Mouse (Mus musculus): ENCODE data around the gene Sptb.

Sptb gene

DNA sequence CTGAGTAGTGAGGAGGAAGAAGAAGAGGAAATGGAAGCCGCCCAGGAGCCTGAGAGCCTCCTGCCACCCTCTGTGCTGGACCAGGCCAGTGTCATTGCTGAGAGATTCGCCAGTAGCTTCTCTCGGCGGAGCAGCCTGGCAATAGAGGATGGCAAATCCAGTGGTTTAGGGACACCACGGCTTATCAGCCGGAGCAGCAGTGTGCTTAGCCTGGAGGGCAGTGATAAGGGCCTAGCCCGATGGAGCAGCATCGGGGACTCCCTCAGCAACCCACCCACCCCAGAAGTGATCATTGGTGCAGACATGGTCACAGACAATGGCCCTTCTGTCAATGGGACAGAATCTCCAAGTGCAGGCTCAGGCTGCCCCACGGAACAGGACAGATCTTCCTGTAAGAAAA is 134.3 kb downstream of the Sptb start:
- no peak for ATAC-seq (ENCODE audit: low TSS enrichment)

DNA sequence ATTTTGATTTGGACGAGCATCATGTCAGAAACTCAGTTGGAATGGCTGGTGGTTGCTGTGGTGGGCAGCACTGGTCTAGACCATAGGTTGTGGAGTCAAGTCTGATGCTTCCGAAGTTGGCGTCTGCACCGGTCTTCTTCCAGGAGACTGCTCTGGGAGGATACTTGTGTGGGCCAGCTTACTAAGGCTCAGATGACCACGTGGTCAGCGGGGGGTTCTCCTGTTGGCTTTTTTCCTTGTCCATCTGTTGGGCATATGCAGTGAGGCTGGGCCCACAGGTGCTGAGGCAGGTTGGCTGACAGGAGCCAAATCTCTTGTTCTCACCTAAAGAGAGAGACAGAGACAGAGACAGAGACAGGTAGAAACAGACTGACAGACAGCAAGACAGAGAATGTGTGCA is 135.5 kb downstream of the Sptb start:
- ATAC-seq (ENCODE audit: low TSS enrichment) = no peak

DNA sequence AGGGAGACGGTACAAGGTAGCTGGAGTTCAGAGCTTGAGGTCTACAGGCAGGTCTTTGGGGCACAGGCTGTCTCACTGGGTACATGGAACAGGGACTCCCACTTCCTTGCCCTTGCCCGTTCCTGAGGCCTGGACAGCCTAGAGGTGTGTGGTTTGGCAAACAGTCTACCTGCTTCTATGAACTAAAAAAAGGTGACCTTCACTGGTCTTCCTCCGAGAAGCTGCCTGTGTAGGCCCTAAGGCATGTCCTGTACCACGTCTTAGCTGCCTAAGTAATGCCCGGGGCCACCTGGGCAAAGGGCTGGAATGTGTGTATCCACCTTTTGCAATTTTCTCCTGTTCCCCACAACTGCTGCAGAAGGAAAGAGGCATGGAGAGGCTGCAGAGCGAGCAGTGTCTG is 137.0 kb downstream of the Sptb start:
- no peak for ATAC-seq (ENCODE audit: low TSS enrichment)

DNA sequence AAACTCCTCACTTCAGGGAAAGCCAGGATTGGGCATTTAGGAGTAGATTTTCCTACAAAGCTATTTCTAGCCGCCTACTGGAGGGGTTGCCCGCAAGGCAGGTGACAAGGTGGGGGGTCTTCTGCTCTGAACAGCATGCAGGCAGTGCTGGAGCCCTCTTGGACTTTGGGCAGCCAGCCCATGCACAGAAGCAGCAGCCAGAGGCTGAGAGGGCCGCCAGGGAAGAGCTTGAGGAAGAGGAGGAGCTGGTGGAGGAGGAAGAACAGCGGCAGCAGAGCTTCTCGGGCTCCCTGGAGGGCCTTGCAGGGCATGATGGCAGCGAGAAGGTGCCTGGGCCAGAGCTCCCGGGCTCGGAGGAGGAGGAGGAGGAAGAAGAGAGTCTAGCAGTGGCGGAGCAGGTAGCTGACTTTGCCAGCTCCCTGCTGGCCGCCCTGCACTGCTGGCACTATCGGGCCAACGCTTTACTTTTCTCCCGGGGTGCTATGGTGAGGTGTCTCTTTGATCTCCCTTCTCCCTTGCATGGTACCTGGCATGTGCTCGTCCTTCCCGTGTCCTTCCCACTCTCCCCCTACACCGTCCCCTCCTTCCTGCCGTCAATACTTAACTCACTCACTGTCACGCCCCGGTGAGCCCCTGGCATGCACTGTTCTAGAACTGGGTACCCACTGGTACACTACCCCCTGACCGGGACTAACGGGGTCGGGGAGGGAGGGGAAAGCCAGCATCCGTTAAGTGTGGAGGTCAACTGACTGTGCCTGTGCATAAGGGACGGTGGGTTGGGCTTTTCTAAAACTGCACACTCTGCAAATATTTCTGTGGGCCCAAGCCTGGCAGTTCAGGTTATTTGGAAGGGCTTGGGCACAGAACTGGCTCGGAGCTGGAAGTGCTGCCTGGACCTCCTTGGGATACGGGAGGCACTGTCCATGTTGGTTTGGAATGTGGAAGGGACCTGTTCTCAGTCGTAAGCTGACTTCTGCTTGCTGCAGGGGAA is 137.8 kb downstream of the Sptb start:
- no peak for ATAC-seq (ENCODE audit: low TSS enrichment)

DNA sequence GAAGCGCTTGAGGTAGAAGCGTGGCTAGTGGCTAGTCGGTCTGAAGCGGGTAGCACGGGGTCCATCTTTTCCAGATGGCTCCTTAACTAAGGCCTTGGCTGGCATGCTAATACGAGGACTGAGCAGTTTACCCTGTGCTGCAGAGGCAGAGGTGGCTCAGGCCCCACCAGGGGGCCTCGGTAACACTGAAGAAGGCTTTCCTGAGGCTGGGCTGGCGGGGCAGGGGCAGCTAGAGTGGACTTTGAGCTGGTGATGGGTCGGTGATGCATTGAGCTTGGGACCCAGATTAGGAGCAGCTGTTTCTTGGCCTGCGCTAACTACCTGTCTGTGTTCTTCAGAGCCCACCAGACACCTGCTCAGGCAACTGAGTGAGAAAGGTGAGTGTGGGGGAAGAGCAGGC is 139.1 kb downstream of the Sptb start:
- no peak for ATAC-seq (ENCODE audit: low TSS enrichment)

DNA sequence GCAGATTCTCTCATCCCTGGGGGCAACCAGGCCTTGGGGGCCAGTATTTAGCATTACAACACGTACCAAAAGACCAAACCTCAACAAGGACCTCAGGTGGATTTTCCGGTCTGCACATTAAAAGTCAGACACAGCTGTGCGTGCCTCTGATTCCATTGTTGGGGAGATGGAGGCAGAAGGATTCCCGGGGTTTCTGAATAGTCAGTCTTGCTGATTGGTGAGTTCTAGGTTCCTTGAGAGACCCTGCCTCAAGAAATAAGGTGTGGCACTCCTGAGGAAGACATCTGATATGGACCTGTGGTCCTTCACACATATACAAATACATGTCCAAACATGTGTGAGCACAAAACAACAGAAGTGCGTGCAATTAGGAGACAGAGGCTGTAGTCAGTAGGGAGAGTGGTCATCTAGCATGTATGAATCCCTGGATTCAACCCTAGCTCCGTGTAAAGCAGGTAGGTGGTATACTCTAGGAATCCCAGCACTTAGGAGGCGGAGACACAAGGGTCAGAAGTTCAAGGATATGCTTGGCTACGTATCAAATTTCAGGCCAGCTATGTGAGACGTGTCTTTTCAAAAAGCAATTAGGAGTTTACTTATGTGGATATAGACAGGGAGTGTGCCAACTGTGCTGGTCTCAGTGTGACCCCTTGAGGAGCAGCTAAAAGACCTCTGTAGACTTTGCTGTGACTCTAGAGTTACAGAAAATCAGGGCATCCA is 140.0 kb downstream of the Sptb start:
- no peak for ATAC-seq (ENCODE audit: low TSS enrichment)

DNA sequence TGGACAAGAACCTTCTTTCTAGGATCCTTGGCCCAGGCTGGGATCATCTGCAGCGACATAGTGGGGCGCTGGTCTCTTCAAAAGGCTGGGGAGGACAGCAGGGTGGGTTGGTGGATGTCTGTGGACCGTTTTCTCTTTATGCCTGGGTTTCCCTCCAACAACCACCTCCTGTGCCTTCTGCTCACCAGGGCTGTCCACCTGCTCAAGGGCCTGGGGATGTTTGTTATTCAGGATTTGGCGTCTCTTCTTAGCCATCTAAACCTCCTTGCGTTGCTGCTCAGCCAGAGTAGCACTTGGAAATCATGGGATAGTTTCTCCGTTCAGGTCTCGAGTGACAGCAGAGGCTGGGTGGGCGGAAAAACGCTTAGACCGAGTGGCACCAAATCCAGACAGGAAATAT is 144.1 kb downstream of the Sptb start:
- peak; percentile 38; the same call in 1 of the 2 replicates for ATAC-seq (ENCODE audit: low TSS enrichment)

DNA sequence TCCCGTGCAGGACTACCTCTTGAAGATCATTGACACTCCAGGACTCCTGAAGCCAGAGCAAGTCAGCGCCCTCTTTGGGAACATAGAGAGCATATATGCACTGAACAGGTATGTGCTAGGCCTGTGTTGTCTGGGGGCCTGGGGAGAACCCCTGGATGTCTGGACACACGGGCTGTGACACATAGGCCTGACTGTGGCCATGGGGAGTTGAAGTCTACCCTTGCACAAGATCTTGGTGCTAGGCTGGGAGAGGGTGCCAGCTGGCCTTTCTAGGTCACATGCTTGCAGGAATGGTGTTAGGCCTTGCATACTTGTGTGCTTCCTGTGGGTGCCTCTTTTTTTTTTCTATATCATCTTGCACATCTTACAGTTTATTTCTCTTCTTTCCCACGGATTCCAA is 148.2 kb downstream of the Sptb start:
- no peak for ATAC-seq (ENCODE audit: low TSS enrichment)

DNA sequence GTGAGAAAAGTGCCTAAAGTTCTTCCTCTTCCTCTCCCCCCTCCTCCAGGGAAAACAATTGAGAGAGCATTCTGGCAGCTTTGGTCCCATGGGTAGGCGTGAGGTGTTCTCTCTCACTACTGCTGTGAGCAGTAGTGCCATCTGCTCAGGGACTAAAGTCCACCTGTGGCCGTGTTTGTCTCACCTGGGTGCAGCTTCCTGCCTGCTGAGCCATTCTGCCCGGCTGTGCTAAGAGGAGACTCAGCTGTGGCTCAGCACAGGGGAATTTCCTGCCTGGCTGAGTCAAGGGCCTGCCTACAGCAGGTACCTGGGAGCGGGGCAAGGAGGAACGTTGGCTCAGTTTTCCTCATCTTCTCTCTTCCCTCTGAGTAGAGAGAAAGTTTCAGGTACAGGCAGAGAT is 152.1 kb downstream of the Sptb start:
- no peak for ATAC-seq (ENCODE audit: low TSS enrichment)

DNA sequence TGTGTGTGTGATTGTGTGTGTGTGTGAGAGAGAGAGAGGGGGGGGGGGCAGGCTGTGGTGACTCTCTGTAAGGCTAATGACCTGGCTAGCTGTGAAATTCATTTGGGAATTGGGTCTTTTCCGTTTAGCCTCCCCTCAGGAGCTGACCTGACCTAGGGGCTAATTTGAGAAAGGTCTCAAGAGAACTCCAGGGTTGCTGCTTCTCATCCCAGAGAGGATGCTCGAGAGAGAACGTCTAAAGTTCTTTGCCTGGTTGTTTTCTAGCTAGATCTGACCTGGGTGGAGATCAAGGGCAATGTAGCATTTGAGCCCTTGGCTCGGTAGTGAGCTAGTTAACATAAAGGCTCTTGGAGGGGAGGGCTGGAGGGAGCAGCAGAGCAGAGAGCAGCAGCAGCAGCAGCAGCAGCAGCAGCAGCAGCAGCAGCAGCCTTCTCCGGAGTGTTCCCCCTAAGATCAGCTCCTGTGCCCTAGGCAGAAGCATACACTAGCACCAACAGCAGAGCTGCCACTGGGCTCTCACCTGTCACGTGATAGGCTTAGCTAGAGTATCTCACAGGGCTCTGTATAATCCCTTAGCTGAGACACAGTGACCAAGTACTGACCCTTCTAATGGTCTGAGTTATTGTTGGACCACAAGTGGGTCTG is 153.5 kb downstream of the Sptb start:
- ATAC-seq (ENCODE audit: low TSS enrichment) = no peak

DNA sequence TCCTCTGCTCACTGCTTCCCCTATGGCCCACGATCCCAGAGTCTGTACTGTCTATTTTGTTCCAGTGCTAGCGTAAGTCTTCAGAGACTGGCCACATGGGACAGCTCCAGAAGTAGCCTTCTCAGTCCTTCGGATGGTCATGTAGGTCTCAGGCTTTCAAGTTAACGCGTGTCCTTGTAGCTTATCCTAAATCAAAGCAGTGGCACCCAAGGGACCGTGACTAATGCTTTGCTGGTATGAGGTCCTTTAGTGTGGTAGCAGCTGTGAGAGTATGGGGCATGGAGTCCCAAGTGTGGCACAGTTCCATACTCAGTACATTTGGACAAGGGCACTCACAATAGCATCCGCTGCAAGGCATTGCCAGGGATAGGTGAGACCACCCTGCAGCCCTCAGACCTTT is 154.2 kb downstream of the Sptb start:
- ATAC-seq (ENCODE audit: low TSS enrichment) = no peak

DNA sequence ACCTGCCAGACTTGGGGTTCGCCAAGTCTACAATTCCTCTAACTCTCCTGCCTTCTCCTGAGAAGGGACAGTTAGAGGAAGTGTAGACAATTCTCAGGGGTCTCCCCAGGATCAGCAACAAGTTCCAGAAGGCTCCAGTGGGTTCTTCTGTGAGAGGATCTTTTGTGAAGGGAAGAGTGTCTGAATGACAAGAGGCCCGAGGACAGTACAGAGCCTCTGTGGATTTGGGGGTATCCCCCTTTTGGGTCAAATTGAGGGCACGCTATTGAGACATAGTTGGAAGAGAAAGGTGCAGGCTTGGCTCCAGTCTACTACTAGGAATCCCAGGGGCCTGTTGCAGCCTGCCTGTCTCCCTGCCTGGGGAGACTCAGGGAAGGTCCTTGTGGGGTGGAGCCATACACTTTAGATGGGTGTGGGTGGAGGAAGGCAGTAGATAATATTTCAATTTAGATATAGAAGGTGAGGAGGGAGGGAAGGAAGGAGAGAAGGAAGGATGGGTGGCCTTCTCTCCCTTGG is 155.4 kb downstream of the Sptb start:
- ATAC-seq (ENCODE audit: low TSS enrichment) = no peak

DNA sequence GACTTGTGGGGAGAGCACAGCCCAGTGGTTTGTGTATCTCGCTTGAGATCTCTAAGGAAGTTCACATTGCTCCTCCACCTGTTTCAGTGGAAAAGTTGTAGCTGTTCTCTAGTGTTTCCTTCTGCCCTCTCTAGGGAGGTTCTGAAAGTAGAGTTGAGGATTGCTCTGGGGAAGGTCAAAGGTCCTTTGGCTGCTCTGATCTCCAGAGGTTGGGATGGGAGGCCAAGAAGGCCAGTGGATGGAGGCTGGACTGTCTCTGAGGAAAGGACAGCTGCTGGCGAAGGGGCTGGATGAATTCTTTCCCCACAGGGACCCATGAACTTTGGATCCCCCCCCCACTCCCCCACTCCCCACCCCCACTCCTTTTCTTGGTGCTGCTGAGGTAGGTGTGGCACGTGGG is 156.0 kb downstream of the Sptb start:
- ATAC-seq (ENCODE audit: low TSS enrichment) = no peak

DNA sequence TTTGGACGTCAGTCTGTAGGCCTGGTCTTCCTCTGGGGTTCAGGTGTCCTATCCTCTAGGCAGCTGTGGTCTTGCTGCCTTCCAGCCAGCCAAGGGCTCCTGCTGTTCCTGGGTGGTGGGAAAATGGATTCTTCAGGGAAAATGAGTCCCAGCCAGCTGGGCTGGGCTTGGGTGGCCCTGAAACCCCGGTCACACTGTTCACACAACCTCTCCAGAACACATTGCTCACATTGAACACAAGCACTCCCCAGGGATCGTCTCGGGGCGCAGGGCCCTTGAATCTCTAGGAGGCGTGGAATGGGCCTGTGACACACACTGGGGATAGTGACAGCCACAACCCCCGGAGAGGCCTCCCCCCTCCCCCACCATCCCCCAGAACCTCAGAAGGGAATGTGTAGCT is 156.4 kb downstream of the Sptb start:
- ATAC-seq (ENCODE audit: low TSS enrichment) = no peak

DNA sequence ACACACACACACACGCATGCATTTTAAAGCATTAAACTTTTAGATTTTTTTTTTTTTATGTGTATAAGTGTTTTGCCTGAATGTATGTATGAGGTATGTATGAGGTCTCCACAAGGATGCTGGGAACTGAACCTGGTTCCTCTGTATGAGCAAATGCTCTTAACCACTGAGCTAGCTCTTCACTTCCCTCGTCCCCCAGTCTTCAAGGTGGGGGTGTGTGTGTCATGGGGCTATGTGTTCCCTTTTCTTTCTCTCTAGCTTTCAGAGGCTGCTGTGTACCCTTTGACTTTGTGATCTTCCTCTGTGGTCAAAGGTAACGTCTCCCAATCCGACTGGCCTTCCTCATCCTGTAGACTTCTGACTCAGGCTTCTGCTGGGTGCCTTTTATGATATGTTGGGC is 157.4 kb downstream of the Sptb start:
- ATAC-seq (ENCODE audit: low TSS enrichment) = no peak

DNA sequence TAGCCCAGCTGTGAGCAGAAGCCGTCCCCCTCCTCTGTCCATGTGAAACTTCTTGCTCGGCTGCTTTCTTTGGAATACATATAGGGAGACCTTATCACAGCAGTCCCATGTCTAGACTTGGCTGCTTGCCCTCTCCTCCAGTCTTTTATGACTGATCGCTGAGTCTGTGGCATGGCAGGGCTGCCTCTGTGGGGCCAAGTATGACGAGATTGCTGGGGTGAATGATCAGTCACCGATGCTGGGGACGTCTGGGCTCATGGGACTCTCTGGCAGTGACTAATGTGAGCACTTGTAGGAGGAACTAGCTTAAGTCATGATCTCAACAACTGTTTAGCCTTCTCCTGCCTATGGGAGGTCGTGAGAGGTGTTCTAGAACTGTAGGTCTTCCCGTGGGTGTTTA is 158.0 kb downstream of the Sptb start:
- ATAC-seq (ENCODE audit: low TSS enrichment) = no peak

DNA sequence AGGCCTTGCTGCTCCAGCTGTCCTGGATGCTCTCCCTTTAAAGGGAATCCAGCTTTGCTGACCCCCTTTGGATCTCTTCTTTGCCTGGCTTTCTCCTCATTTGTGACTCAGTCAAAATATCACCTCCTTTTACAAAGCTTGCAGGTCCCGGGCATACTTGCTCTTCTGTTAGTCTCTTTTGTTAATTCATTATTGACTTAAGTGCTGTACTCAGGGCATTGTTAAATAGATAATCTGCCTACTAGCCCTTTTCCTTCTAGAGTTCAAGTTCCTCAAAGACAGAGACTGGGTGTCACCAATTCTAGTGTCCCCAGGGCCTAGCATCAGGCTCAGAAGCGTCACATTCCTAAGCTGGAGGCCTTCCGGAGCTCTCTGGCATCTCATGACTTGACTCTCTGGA is 161.1 kb downstream of the Sptb start:
- no peak for ATAC-seq (ENCODE audit: low TSS enrichment)

DNA sequence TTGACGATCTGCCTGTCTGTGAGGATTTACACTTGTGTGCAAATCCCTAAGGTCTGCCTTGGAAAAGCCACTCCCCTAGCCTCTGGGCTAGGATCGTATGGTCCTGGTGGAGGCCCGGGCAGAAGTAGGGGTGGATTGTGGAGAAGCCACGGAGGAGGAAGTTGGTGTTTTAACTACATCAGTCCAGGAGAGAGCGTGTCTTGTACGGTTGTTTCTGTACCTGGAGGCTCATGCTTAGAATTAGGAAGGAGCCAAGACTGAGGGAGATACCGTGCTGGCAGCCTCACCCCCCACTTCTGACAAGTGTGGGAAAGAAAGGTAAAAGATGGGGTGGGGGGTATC is 162.3 kb downstream of the Sptb start:
- no peak for ATAC-seq (ENCODE audit: low TSS enrichment)

DNA sequence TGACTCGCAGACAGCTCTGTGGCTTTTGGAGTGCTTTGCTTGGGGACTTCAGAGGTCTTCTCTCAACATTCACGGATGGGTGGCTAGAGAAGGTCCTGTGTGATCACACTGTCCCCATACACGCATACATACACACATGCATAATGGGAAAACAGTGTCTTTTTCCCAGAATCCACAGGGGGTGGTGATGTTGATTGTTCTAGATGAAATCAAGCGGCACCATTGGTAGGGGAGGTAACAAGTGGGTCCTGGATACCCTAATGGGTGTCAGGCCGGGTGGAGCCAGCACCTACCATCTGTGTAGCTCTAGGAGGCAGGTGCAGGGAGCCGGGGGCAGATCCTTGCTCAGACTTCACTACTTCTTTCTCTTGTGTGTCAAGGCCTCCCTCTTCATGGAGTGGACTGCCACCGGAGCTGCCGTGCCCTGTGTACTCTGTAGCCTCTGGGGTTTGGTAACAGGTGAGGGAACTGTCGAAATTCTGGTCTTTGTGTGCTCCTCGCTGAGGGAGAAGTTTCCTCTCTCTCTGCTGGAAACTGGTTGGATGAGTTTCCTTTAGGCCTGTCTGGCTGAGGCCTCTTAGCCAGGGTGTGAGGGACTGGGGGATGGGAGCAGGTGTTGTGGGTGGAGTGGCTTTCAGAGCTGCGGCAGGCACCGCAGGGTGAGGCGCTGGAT is 162.8 kb downstream of the Sptb start:
- no peak for ATAC-seq (ENCODE audit: low TSS enrichment)

DNA sequence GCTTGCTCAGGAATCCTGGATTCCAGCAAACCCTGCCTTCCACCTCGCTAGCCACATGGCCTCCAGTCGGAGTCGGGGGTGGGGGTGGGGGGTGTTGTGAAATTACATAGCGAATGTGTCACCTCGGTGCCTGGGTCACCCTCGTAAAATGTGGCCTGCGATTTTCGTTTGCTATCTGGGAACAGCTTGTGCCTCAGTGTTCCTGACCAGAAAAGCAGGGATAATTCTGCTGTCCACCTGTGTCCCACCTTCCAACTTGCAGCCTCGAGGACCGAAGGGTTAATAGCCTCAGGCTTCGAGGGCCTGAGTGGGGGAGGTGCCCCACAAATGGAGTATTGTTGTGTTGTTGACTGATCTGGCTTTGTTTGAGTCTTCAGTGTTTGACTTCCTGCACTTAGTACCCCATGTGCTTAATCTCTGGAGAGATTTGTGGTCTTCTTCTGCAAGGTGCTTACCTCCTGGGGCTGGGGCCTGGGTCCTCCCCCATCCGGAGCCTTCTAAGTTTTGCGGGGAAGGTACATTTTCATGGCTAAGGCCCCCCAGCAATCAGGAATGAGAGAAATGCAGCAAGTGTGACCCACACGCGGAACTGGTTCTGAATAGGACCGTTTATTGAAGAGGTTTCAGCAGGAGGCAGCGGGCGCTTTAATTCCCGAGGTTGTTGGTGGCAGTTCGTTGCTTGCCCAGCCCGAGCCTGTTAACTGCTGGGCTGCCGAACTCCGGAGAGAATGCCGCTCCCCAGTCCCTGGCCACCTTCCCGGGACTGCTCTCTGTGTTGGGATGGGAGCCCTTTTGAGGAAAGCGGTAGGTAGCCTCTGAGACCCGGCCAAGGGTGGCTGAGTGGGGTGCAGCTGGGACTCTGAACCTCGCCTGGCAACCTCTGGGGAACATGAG is 163.7 kb downstream of the Sptb start:
- 0 out of 2 replicates have a peak, but pooled peaks have one; percentile 22 for ATAC-seq (ENCODE audit: low TSS enrichment)

All from frontal cortex, adult (tissue).